Mouse (Mus musculus) intestine, embryonic 14.5 days (tissue): ENCODE data around the gene Adck2. TPM values are rescaled to one million over a fixed set of nuclear protein-coding genes. Genes with fewer than 3 reads are reported as not detected.
A peak's percentile ranks its signal among the peaks of the same experiment; 100 is the strongest.

ENCODE experiments used
- ATAC-seq: fragments of 200-750 bp; cut with Nextera tagmentation; replicated peaks from 2 replicates; pipeline ENCODE4 v1.8.0; 2017; ENCODE audit warnings: low read depth, moderate number of reproducible peaks, moderate TSS enrichment, moderate library complexity; ENCODE audit not compliant: low FRiP score, low TSS enrichment
- DNase-seq: peaks from one replicate; pipeline ENCODE4 v3.0.0-alpha.2; 2018; ENCODE audit warnings: low spot score
- H3K27ac ChIP-seq: fragments of 300-500 bp; sonication (generic); 2 replicates; pipeline ENCODE4 v1.5.1; 2014; ENCODE audit warnings: low read depth, mild to moderate bottlenecking, control low read depth
- H3K27me3 ChIP-seq: fragments of 300-500 bp; sonication (generic); replicated peaks from 2 replicates; pipeline ENCODE4 v1.6.1; 2014; ENCODE audit warnings: low read length, control low read depth; ENCODE audit not compliant: control insufficient read depth, insufficient read depth
- H3K36me3 ChIP-seq: fragments of 300-500 bp; sonication (generic); 2 replicates; pipeline ENCODE4 v1.6.1; 2014; ENCODE audit warnings: low read length, control low read depth; ENCODE audit not compliant: control insufficient read depth, insufficient read depth
- H3K4me1 ChIP-seq: fragments of 300-500 bp; sonication (generic); replicated peaks from 2 replicates; pipeline ENCODE4 v1.6.1; 2014; ENCODE audit warnings: low read length, control low read depth, mixed read lengths; ENCODE audit not compliant: control insufficient read depth, insufficient read depth
- H3K4me2 ChIP-seq: fragments of 300-500 bp; sonication (generic); 2 replicates; pipeline ENCODE4 v1.6.1; 2014; ENCODE audit warnings: low read length
- H3K4me3 ChIP-seq: fragments of 300-500 bp; sonication (generic); 2 replicates; pipeline ENCODE4 v1.5.1; 2014; ENCODE audit warnings: low read depth, low read length, control low read depth, mixed read lengths
- H3K9ac ChIP-seq: fragments of 300-500 bp; sonication (generic); 2 replicates; pipeline ENCODE4 v1.6.1; 2014; ENCODE audit warnings: mild to moderate bottlenecking, low read length
- H3K9me3 ChIP-seq: fragments of 300-500 bp; sonication (generic); 2 replicates; pipeline ENCODE4 v1.6.1; 2016; ENCODE audit warnings: low read length, control low read depth; ENCODE audit not compliant: control insufficient read depth
- WGBS: fragments of 180-500 bp; shearing (Covaris S2); extraction: QIAGEN DNeasy Blood & Tissue Kit; methylation state at CpG from one replicate; pipeline ENCODE4 v1.1.7; 2014; 5-methylcytosine and 5-hydroxymethylcytosine counted together
- polyA plus RNA-seq: library from polyadenylated mRNA; unstranded; fragments of >200 nt; fragmentation: Nextera tagmentation; extraction: Ambion mirVana; gene quantifications from 2 replicates; pipeline ENCODE4 v1.2.1, GENCODE M21; 2014

Adck2 gene
- 25.0 and 31.6 TPM in 2 replicates for polyA plus RNA-seq

DNA sequence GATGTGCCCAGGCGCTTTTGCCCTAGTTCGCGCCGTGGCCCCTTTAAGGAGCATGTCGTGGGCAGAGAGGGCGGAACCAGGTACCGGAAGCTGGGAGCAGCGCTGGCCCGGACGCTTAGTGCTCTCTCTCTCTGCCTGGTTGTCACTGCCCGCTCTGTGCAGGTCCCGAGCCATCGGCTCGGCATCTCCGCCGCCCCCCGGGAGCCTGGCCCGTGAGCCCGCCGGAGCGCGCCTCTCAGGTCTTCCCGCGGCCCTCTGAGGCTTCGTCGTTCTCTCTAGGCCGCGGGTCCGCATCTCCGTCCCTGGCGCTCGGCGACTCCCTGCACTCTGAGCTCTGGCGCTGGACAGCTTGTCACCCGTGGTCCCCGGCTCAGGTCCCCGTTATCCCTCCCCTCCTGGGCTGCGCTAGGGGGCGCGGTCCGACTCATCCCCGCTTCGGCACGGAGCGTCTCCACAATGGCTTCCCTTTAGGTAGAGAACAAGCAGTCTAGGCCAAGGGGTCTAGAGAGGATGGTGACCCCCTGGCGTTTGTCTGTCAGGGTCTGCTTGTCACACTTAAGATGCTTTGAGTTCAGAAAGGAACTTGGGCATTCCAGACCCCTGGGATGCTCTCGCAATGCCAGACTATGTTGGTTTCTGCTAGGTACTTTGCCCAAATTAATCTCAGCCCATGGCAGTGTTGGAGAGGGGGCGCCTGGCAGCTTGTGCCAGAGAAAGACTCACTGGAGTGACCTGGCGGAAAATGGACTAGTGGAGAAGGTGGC lies at the start of gene Adck2:
Gene Adck2, plus strand, starts transcription at position 83 of the 764 bp plus-strand sequence.
- Histone ChIP-seq H3K4me1 (peaks cover 6% of the 10 kb centered on the region), H3K4me2 (peak within 1 kb of the TSS; percentile 59), H3K27me3 (no peaks in the 10 kb centered on the region), H3K9me3 (no peaks in the 10 kb centered on the region), H3K36me3 (peaks cover 20% of the 10 kb centered on the region), H3K9ac (peak within 1 kb of the TSS; percentile 78), H3K27ac (peak within 1 kb of the TSS; percentile 88), H3K4me3 (peak within 1 kb of the TSS; percentile 59)
- ATAC-seq (peak; percentile 95), DNase-seq (peak; percentile 88)
- WGBS: under 1% methylated on average over 47 of the region's 49 CpGs

DNA sequence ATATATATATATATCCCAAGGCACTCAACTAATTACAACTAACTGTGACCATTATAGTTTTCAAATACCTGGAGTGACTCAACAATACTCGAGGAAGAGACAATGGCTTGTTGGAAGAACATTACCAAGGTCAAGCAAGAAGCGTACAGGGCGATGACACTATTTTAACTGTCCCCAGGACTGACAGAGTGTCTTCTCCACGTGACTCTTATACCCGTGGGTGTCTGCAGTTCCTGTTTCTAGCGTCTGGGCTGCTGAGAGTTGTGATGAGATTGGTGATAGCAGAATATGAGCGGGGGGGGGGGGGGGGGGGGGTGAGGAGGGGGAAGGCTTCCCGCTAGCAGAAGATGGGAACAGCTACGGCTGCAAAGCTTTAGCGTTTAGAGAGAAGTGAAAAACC lies 46.9 kb upstream of the Adck2 start:
- peaks cover 19% of the 10 kb centered on the region for H3K4me1 ChIP-seq
- no peak overlapping the region for H3K27ac ChIP-seq
- DNase-seq (no peak), ATAC-seq (no peak)
- no peaks in the 10 kb centered on the region for H3K27me3 ChIP-seq
- no peak overlapping the region for H3K4me2 ChIP-seq
- H3K36me3 ChIP-seq: peaks cover 16% of the 10 kb centered on the region
- H3K9ac ChIP-seq: no peak overlapping the region
- H3K4me3 ChIP-seq: no peak overlapping the region
- WGBS: 80% methylated on average over 9 of the region's 10 CpGs
- no peaks in the 10 kb centered on the region for H3K9me3 ChIP-seq

DNA sequence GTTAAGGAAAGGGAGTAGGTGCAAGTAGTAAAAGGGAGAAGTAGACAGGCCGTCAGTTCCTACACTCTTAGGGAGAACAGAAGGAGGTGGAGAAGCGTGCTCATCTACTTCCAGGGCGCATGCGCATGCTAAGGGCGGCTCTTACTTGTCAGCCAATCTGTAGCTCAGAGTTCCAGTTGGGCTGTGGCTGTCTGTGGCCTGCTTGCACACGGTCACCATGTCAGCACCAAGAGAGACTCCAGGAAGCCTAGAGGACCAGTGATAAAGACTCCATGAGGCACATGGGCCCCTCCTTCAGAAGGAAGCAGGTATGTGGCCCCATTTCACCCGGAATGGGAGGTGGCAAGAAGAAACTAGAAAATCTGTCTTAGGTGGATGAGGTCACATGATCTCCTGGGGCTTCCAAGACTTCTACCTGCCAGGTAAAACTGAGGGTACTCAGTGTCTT lies 46.3 kb upstream of the Adck2 start:
- Histone ChIP-seq H3K9ac (no peak overlapping the region), H3K36me3 (peaks cover 10% of the 10 kb centered on the region), H3K27ac (no peak overlapping the region), H3K4me1 (peaks cover 22% of the 10 kb centered on the region), H3K27me3 (no peaks in the 10 kb centered on the region), H3K4me3 (no peak overlapping the region), H3K4me2 (no peak overlapping the region), H3K9me3 (no peaks in the 10 kb centered on the region)
- 87% methylated on average over 7 of the region's 7 CpGs for WGBS
- DNase-seq (no peak), ATAC-seq (no peak)

DNA sequence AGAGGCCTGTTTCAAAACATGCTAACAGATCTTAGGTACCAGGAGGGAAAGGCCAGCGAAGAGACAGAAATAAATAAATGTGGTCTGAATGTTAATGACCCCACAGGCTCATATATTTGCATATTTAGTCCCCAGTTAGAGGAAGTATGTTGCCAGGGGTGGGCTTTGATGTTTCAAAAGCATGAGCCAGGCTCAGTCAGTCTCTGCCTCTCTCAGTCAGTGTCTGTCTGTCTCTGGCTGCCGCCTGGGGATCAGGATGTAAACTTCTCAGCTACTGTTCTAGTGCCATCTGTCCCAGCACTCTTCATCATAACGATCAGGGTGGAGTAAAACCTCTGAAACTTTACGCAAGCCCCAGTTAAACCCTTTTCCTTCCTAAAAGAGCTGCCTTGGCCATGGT lies 45.9 kb upstream of the Adck2 start:
- H3K4me3 ChIP-seq: no peak overlapping the region
- DNase-seq (no peak), ATAC-seq (no peak)
- H3K36me3 ChIP-seq: peaks cover 6% of the 10 kb centered on the region
- H3K9me3 ChIP-seq: no peaks in the 10 kb centered on the region
- H3K4me2 ChIP-seq: no peak overlapping the region
- WGBS: 64% methylated on average over 4 of the region's 4 CpGs
- H3K9ac ChIP-seq: no peak overlapping the region
- no peaks in the 10 kb centered on the region for H3K27me3 ChIP-seq
- H3K27ac ChIP-seq: peak overlapping the region; percentile 67
- H3K4me1 ChIP-seq: peaks cover 22% of the 10 kb centered on the region

DNA sequence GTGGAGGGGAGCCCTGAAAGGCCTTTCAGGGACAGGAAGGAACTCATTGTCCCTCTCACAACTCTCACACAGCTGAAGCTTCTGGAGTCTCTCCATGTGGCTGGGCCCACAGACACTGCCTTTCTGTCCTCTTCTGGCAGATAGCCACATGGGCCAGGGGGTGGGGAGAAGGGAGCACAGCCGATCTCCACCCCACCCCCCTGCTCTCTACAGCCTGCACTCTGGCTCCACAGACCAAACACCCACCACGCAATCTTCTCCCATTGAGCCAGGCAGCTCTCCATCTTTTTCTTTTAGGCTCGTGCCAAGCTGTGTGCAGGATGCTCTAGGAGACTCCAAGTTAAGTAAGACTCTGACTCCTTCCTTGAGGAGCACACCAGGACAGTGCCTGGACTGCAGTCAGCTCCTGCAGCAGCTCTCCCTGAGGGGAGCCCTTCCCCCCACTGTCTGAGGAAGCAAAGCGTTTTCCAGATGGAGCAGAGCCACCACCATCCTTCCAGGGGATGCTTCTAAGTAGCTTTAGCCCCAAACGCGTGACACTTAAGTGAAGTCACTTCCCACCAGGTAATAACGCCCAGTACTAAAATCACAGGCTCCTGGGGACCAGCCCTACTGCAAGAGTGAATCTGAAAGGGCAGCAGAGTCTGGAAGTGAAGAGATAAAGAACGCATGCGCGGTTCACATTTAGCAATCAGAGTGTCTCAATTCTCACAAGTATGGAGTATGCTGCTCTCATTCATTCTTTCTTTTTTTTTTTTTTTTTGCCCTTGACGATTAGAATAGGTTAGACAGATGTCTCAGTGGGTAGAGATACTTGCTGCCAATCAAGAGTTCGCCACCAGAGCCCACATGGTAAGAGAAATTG lies 44.8 kb upstream of the Adck2 start:
- Histone ChIP-seq H3K9ac (no peak overlapping the region), H3K9me3 (no peaks in the 10 kb centered on the region), H3K36me3 (no peaks in the 10 kb centered on the region), H3K27me3 (no peaks in the 10 kb centered on the region), H3K27ac (peak overlapping the region; percentile 67), H3K4me1 (peaks cover 22% of the 10 kb centered on the region), H3K4me3 (no peak overlapping the region), H3K4me2 (peak overlapping the region; percentile 9; the same call in 1 of the 2 replicates)
- WGBS: 40% methylated on average over 12 of the region's 12 CpGs
- peak; percentile 70 for DNase-seq
- ATAC-seq: peak; percentile 76

DNA sequence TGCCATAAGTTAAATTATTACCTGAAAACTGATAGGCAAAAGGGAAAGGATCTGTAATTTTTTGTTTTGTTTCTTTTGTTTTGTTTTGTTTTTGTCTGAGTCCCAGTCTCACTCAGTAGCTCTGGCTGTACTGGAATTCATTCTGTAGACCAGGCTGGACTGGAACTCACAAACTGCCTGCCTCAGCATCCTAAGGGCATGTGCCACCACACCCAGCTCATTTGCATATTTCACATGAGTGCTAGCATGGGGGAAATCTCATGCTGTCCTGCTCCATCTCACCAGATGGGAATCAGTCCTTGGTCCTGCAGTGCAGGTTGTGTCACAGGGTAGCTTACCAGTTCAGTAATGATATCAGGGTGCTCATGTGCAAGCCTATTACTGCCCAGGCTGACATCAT lies 38.7 kb upstream of the Adck2 start:
- no peak for DNase-seq
- Histone ChIP-seq H3K9me3 (peaks cover 4% of the 10 kb centered on the region; the same call in 1 of the 2 replicates), H3K27me3 (no peaks in the 10 kb centered on the region), H3K4me2 (no peak overlapping the region), H3K4me3 (no peak overlapping the region), H3K36me3 (no peaks in the 10 kb centered on the region), H3K27ac (no peak overlapping the region), H3K4me1 (peaks cover 22% of the 10 kb centered on the region), H3K9ac (no peak overlapping the region)
- ATAC-seq: no peak

DNA sequence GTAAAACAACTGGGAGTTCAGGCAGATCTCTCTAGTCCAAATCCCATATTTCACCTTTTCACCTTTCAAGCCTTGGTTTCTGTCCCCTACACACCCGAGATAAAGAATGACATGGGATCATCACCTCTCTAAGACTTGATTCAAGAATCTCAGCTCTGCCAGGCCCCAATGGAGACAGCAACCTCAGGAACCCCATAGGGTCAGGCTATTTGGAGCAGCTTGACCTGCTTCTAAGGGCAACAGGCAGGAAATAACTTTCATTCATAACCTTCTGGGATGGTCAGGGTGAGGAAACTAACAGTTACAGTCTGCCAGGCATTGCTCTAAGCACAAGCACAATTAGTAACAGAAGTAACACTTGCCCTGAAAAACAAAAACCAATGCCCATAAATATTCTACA lies 37.1 kb upstream of the Adck2 start:
- ATAC-seq (no peak), DNase-seq (no peak)
- Histone ChIP-seq H3K4me2 (no peak overlapping the region), H3K4me3 (no peak overlapping the region), H3K27me3 (no peaks in the 10 kb centered on the region), H3K27ac (no peak overlapping the region), H3K9me3 (peaks cover 4% of the 10 kb centered on the region; the same call in 1 of the 2 replicates), H3K9ac (no peak overlapping the region), H3K4me1 (peaks cover 32% of the 10 kb centered on the region), H3K36me3 (no peaks in the 10 kb centered on the region)
- 41% methylated on average over 1 of the region's 1 CpGs for WGBS

DNA sequence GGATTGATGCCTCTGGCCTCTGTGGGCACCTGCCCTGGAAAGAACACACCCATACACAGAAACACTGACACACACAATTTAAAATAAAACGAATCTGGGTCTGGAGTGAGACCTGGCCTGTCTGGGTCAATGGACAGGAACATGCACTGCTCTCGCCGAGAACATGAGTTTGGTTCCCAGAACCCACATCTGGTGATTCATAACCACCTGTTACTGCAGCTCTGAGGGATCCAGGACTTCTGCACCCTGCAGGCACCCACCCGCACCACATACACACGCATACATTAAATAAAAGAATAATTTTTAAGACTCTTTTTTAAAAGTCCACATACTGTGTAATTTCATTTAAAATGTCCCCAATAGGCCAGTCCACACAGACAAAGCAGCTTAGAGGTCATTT lies 36.4 kb upstream of the Adck2 start:
- peaks cover 4% of the 10 kb centered on the region; the same call in 1 of the 2 replicates for H3K9me3 ChIP-seq
- H3K36me3 ChIP-seq: no peaks in the 10 kb centered on the region
- ATAC-seq (no peak), DNase-seq (no peak)
- peaks cover 31% of the 10 kb centered on the region for H3K4me1 ChIP-seq
- WGBS: 95% methylated on average over 5 of the region's 5 CpGs
- H3K27me3 ChIP-seq: no peaks in the 10 kb centered on the region
- no peak overlapping the region for H3K27ac ChIP-seq
- no peak overlapping the region for H3K4me3 ChIP-seq
- H3K9ac ChIP-seq: no peak overlapping the region
- no peak overlapping the region for H3K4me2 ChIP-seq
